Mouse (Mus musculus): ENCODE data around the gene Nufip2.

Gene Nufip2

DNA sequence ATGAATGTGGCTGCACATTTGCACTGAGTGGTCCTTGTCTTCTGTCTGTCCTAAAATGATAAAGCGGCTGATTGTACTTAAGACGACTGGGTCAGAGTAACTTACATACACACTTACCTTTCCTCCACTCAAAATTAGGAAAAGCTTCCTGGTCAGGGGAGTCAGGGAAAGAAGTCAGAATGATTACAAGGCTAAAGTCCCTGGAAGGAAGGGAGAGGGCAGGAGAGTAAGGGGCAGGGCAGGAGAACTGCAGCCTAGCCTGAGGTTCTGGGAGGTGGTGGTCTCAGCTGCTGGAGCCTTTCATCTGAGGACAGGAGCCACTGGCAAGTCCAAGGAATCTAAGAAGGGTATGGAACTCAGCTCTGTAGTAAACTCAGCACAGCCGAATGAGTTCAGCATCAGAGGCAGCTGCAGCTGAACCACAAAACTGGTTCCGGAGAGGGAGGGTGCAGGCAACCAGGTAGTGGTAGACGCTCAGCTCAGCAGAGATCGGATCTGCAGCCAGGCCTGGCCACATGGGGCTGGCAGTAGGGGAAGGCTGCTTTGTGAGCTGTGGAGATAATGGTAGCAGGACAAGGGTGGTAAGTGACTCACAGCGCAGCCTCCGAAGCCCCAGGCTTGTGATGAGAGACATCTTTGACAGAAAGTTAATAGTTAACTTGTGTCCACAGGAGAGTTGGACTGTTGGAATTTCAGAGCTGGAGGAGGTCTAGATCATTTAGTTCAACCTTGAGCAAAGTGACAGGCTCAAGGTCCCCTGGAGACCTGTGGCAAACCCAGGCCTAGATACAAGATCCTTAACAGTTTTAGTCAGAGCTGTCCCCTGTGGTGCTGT, 86.1 kb downstream of the Nufip2 start:
- no peak for DNase-seq

DNA sequence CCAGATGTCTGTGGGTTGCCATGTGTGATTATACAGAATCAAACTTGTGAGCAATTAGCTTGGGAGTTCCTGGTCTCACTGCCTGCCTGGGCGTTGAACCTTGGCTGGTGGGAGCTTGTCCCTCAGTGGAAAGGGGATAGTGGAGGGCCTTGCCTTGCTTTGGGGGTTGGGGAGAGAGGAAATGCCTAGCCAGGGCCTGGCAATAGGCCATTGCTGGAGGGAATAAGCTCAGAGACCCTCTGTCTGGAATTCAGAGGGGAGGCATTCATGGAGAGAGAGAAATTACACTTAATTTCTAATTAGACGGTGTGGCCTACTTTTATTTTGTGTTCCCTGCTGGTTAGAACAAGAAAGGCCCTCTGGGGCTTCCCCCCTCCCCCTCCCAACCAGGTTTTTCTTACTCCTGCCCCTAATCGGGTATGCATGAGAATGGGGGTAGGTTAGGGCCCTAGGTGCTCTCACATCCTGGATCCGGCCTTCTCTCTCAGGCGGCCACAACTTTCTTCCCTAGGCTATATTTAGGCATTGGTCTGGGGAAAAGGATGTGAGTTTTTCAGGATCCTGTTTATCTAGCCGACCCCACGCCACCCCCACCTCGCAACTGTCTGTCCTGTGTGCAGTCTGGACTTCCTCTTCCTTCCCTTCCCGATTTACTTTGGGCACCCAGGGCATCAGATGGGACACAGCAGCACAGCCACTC, 89.9 kb downstream of the Nufip2 start:
- DNase-seq, result no peak

- DNase-seq, result no peak
Observed at GRCm38 (mm10) chr11:77777436-77777835, 91.5 kb downstream of the Nufip2 start.

GRCm38 (mm10) chr11:77777937-77778336, 92.0 kb downstream of the Nufip2 start:
- no peak for DNase-seq

DNA sequence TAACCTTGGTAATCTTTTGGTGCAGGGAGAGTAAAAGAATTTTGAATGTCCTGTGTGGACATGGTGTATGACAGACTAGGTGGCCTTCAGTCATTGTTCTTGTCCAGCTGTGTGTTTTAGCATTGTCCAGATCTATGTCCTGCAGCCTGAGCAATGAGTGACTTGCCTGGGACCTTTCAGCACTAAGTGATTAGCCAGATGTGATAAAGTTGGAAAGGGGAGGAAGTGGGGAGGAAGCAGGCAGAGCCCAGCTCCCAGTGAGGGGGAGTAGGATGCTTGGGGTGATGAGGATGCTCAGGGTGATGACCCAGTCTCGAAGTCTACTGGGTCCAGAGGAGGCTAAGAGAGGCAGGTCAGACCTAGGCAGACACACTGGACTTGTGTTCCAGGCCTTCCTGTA, 93.3 kb downstream of the Nufip2 start:
- no peak for DNase-seq

DNA sequence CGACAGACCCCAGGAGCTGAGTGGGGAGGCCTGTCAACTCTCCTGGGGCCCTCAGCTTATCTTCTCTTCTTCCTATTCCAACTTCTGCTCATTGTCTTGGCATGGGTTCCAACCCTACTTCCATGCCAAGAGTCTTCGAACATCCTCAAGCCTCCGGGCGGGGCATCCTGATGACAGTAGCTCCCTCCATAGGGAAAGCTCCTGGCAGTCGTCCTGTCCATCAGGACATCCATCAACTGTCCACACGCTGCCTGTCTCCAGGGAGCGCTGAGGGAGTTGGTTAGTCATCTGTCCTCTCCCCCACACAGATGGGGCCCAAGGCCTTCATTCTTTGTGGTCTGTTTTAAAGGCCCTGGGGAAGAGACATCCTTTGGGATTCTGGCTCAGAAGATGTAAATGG, 95.1 kb downstream of the Nufip2 start:
- no peak for DNase-seq

DNA sequence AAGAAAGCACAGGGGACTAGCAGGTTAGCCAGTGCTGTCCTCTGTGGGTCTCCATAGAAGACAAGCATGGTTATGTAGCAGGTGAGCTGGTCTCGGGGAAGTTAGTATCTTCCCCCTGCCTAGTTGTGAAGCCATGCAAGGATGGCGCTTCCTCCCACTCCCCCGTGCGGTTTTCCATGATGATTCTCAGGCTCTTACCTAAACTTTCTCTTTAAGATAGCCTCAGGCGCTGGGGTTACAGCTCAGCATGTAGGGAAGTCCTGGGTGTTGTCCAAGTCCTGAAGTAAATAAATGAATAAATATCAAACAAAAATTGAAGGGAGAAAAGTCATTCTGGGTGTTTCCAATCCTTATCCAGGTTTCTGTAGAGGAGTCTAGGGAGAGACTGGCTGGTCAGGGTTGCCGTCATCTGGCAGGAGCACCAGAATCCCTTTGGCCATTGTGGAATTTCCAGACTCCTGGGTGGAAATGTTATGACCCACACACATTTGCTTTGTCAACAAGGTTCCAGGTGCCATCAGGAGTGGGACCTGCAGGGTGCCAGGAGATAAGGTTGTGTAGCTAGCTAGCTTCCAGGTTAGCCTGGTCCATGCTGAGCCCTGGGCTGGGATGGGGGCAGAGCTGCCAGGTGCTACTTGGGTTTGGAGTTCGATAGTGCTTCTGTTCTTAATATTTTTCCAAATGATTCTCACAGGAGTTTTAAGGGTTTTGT, 96.3 kb downstream of the Nufip2 start:
- DNase-seq, result no peak

DNA sequence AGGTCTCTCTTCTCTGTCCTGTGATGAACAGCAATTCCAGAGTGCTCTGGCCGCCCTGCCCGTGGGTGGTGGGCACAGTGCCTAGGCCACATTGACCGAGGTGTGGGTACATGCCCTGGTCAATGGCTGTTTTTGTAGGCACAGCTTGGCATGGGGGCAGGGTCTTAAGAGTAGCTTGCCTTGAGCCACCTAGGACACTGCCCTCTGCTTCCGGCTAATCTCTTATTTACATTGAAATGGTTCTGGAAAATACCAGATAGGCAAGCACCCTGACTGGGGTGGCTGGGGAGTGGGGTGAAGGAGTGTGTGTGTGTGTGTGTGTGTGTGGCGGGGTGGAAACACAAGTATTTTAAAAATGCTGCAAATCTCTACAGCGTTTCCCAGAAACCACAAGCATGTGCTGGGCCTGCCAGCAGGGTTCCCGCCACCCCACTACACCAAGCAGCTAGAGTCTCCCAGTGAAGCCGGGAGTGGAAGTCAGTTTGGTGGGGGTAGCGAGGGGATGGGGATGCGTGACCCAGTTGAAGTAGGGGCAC, 97.3 kb downstream of the Nufip2 start:
- no peak for DNase-seq

GRCm38 (mm10) chr11:77783747-77784646, 98.0 kb downstream of the Nufip2 start:
- peak; percentile 69 for DNase-seq

DNA sequence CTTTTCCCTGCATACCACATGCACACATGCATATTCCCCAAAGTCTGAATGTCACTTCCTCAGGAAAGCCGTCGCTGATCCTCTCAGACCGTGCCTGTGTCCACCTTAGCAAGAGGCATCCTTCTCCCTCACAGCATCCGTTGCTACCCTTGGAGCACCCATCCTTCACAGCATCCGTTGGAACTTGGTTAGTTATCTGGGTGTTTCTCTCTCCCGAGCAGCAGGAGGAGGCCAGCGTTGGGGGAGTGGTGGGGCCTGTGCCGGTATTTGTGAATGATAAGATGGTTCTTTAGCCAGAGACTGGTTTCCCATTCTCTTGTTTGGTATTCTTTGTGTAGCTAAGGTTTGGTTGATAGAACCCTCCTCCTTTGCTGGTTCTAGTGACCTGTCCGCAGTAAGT, 98.9 kb downstream of the Nufip2 start:
- no peak for DNase-seq

DNA sequence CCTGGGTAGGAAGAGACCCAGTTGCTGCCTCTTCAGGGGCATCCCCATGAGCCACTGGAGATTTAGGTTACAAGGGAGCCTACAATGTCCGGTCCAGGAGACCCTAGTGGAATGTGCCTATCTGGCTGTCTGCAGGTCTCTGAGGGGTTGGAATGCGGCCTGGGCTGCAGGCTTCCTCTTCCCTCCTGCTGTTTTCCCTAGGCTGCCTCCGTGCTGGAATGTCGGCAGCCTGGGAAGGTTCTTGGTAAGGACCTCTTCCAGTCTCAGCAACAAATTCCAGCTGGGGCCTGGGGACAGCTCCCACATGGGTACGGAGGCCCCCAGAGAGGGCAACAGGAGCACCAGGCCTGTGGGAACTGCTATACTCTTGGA, 99.4 kb downstream of the Nufip2 start:
- no peak for DNase-seq

GRCm38 (mm10) chr11:77785768-77786561, 100.0 kb downstream of the Nufip2 start:
- peak; percentile 93 for DNase-seq

- no peak for DNase-seq
Observed at GRCm38 (mm10) chr11:77787707-77788106, 101.8 kb downstream of the Nufip2 start, which contains the start of gene Gm10277. TSS of gene Gm10277 (minus strand) at chr11:77787747.

DNA sequence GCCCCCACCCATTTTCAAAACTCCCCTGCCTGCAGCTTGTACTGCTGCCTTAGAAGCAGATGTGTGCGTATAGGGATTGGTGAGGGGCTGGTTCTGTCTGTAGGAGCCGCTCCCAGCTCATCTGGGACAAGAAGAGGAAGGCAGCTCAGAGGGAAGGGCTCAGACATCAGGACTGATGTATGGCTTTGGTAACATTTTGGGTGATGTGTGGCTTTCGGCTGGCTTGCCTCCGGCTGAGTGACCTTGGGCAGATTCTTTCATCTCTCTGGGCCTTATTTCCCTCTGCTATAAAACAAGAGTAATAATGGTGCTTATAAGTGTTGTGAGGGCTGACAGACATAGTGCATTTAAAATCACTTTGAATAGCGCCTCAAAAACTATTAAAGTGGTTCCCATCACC, 103.6 kb downstream of the Nufip2 start:
- DNase-seq, result no peak

DNA sequence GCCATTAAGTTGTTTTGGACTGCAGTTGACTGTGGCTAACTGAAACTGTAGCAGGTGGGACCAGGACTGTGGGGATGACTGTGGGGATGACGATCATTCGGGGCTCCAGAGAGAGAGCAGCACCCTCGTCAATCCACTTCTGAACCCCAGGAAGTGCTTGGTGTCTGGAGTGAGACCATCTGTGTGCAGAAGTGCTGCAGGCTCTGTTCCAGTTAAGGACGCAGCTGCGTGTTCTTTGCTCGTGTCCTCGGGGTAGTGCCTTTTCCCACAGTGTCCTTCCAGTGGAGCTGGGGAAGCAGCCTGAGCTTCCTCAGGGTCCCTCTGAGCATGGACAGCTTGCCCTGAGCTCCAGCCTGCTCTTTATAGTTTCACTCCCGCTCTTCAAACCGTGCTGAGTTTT, 104.3 kb downstream of the Nufip2 start:
- no peak for DNase-seq

- DNase-seq, result no peak
Observed at GRCm38 (mm10) chr11:77791241-77791727, 105.3 kb downstream of the Nufip2 start.

Data from layer of hippocampus, adult 9-11 months (tissue).